In genomic region chr1:13771014-13771463, GRCm38 (mm10) we compare ENCODE assay signal across 11 mouse cellular contexts.
A peak's percentile ranks its signal among the peaks of the same experiment; 100 is the strongest.
DNase-seq lines count a peak whose midpoint lies in the region; ATAC-seq lines count a peak whose summit lies in the region.
"Had no signal": no experiment of that assay in that cellular context is flagged by ENCODE, and none has a peak within 500 bp of the region (broad histone marks: within the 10 kb centered on the region; RNA-seq: fewer than 3 reads in every experiment).

No protein-coding gene starts in this region.

- H3K27ac ChIP-seq in heart, embryonic 10.5 days = 0 out of 2 replicates have a peak overlapping the region, but pooled peaks have one; percentile 16
- H3K27ac ChIP-seq in limb, embryonic 11.5 days (replicated peaks; ENCODE audit: low read depth, low read length) = no peak overlapping the region
- no peak overlapping the region for H3K27ac ChIP-seq in limb, embryonic 10.5 days
- H3K27ac ChIP-seq in intestine, embryonic 16.5 days (ENCODE audit: low read length) = peak overlapping the region; percentile 14; the same call in 1 of the 2 replicates
- H3K27ac ChIP-seq in stomach, embryonic 16.5 days (ENCODE audit: low read length) = peak overlapping the region; percentile 76
- no peak overlapping the region for H3K27ac ChIP-seq in forebrain, embryonic 13.5 days
- H3K27ac ChIP-seq: midbrain, embryonic 13.5 days had no signal

- ATAC-seq in limb, embryonic 11.5 days (ENCODE audit: insufficient number of reproducible peaks, low FRiP score, low TSS enrichment, low read depth) = peak; percentile 86
- peak; percentile 95 for ATAC-seq in intestine, embryonic 16.5 days
- ATAC-seq in stomach, embryonic 16.5 days (ENCODE audit: insufficient read depth, low FRiP score) = peak; percentile 88
- ATAC-seq in inflammation-experienced regulatory T-cells, adult 6 months = no peak
- ATAC-seq in forebrain, embryonic 13.5 days = no peak
- ATAC-seq: midbrain, embryonic 13.5 days had no signal

- no peaks in the 10 kb centered on the region for H3K27me3 ChIP-seq in heart, embryonic 10.5 days (ENCODE audit: insufficient read depth, poor library complexity, severe bottlenecking)
- no peaks in the 10 kb centered on the region for H3K27me3 ChIP-seq in limb, embryonic 11.5 days (ENCODE audit: control insufficient read depth, insufficient read depth, low read length)
- peaks cover 13% of the 10 kb centered on the region; the same call in 1 of the 2 replicates for H3K27me3 ChIP-seq in limb, embryonic 10.5 days (ENCODE audit: low read depth, poor library complexity, severe bottlenecking)
- no peaks in the 10 kb centered on the region for H3K27me3 ChIP-seq in intestine, embryonic 16.5 days (replicated peaks; ENCODE audit: control insufficient read depth, insufficient read depth, low read length)
- no peaks in the 10 kb centered on the region for H3K27me3 ChIP-seq in stomach, embryonic 16.5 days (ENCODE audit: control insufficient read depth, insufficient read depth, low read length)
- H3K27me3 ChIP-seq in forebrain, embryonic 13.5 days = no peaks in the 10 kb centered on the region
- H3K27me3 ChIP-seq: midbrain, embryonic 13.5 days had no signal

- H3K4me3 ChIP-seq in heart, embryonic 10.5 days = no peak overlapping the region
- no peak overlapping the region for H3K4me3 ChIP-seq in limb, embryonic 11.5 days (ENCODE audit: low read depth, low read length)
- H3K4me3 ChIP-seq in limb, embryonic 10.5 days = no peak overlapping the region
- H3K4me3 ChIP-seq in intestine, embryonic 16.5 days (ENCODE audit: low read length) = no peak overlapping the region
- H3K4me3 ChIP-seq in stomach, embryonic 16.5 days (replicated peaks; ENCODE audit: low read length) = no peak overlapping the region
- H3K4me3 ChIP-seq in forebrain, embryonic 13.5 days = no peak overlapping the region
- H3K4me3 ChIP-seq: midbrain, embryonic 13.5 days had no signal

- H3K9me3 ChIP-seq in heart, embryonic 10.5 days = no peaks in the 10 kb centered on the region
- no peaks in the 10 kb centered on the region for H3K9me3 ChIP-seq in limb, embryonic 11.5 days (ENCODE audit: control insufficient read depth, low read length)
- 0 out of 2 replicates have a peak, but pooled peaks cover 2% of the 10 kb centered on the region for H3K9me3 ChIP-seq in limb, embryonic 10.5 days (replicated peaks)
- no peaks in the 10 kb centered on the region for H3K9me3 ChIP-seq in intestine, embryonic 16.5 days (ENCODE audit: control insufficient read depth, low read length)
- H3K9me3 ChIP-seq in stomach, embryonic 16.5 days (replicated peaks; ENCODE audit: control insufficient read depth, low read length) = no peaks in the 10 kb centered on the region
- H3K9me3 ChIP-seq in forebrain, embryonic 13.5 days (replicated peaks) = no peaks in the 10 kb centered on the region
- H3K9me3 ChIP-seq: midbrain, embryonic 13.5 days had no signal

- no peaks in the 10 kb centered on the region for H3K36me3 ChIP-seq in heart, embryonic 10.5 days
- no peaks in the 10 kb centered on the region for H3K36me3 ChIP-seq in limb, embryonic 11.5 days (ENCODE audit: control insufficient read depth, insufficient read depth, low read length)
- no peaks in the 10 kb centered on the region for H3K36me3 ChIP-seq in limb, embryonic 10.5 days
- no peaks in the 10 kb centered on the region for H3K36me3 ChIP-seq in intestine, embryonic 16.5 days (ENCODE audit: control insufficient read depth, insufficient read depth, low read length)
- H3K36me3 ChIP-seq in stomach, embryonic 16.5 days (ENCODE audit: control insufficient read depth, insufficient read depth, low read length) = no peaks in the 10 kb centered on the region
- no peaks in the 10 kb centered on the region for H3K36me3 ChIP-seq in forebrain, embryonic 13.5 days (ENCODE audit: poor library complexity, severe bottlenecking)
- H3K36me3 ChIP-seq: midbrain, embryonic 13.5 days had no signal

- no peak overlapping the region for H3K4me2 ChIP-seq in limb, embryonic 11.5 days (ENCODE audit: low read depth, severe bottlenecking)
- 0 out of 2 replicates have a peak overlapping the region, but pooled peaks have one; percentile 12 for H3K4me2 ChIP-seq in intestine, embryonic 16.5 days (ENCODE audit: low read depth, low read length)
- peak overlapping the region; percentile 40 for H3K4me2 ChIP-seq in stomach, embryonic 16.5 days (ENCODE audit: low read depth, low read length)
- H3K4me2 ChIP-seq in forebrain, embryonic 13.5 days = no peak overlapping the region
- H3K4me2 ChIP-seq: midbrain, embryonic 13.5 days had no signal

- H3K4me1 ChIP-seq in heart, embryonic 10.5 days = peaks cover 8% of the 10 kb centered on the region; the same call in 1 of the 2 replicates
- peaks cover 9% of the 10 kb centered on the region for H3K4me1 ChIP-seq in limb, embryonic 11.5 days (ENCODE audit: control insufficient read depth, insufficient read depth, low read length)
- H3K4me1 ChIP-seq in limb, embryonic 10.5 days = peaks cover 10% of the 10 kb centered on the region
- peaks cover 3% of the 10 kb centered on the region; the same call in 1 of the 2 replicates for H3K4me1 ChIP-seq in intestine, embryonic 16.5 days (ENCODE audit: control insufficient read depth, insufficient read depth, low read length)
- H3K4me1 ChIP-seq in stomach, embryonic 16.5 days (ENCODE audit: control insufficient read depth, insufficient read depth, low read length) = peaks cover 14% of the 10 kb centered on the region
- no peaks in the 10 kb centered on the region for H3K4me1 ChIP-seq in forebrain, embryonic 13.5 days
- H3K4me1 ChIP-seq: midbrain, embryonic 13.5 days had no signal

- H3K9ac ChIP-seq in limb, embryonic 11.5 days (ENCODE audit: low read length) = no peak overlapping the region
- H3K9ac ChIP-seq in intestine, embryonic 16.5 days (ENCODE audit: low read depth, low read length) = no peak overlapping the region
- H3K9ac ChIP-seq in stomach, embryonic 16.5 days (ENCODE audit: low read length) = 0 out of 2 replicates have a peak overlapping the region, but pooled peaks have one; percentile 2
- H3K9ac ChIP-seq in forebrain, embryonic 13.5 days = no peak overlapping the region
- H3K9ac ChIP-seq: midbrain, embryonic 13.5 days had no signal

- DNase-seq in heart, embryonic 10.5 days (ENCODE audit: low spot score) = no peak
- no peak for DNase-seq in heart, adult 9 months (ENCODE audit: low spot score in 2 of 2)
- DNase-seq in limb, embryonic 11.5 days (ENCODE audit: low spot score) = peak; percentile 45
- DNase-seq in limb, embryonic 10.5 days (ENCODE audit: low spot score) = no peak
- DNase-seq: cerebellum, postnatal 25 days; kidney, adult 18-20 months had no signal

- 30% methylated on average over 10 of the region's 10 CpGs for WGBS in heart, embryonic 10.5 days
- 36% methylated on average over 10 of the region's 10 CpGs for WGBS in limb, embryonic 11.5 days
- 38% methylated on average over 10 of the region's 10 CpGs for WGBS in limb, embryonic 10.5 days
- 16% methylated on average over 10 of the region's 10 CpGs for WGBS in intestine, embryonic 16.5 days
- 16% methylated on average over 10 of the region's 10 CpGs for WGBS in stomach, embryonic 16.5 days
- 80% methylated on average over 10 of the region's 10 CpGs for WGBS in forebrain, embryonic 13.5 days

Comparison
In these comparisons a context has a peak if more than half of its experiments do, and no peak if none do; other contexts are left out.
1. H3K27ac ChIP-seq: peak in heart, embryonic 10.5 days (single experiment), intestine, embryonic 16.5 days (single experiment) and stomach, embryonic 16.5 days (single experiment); none in limb, embryonic 11.5 days (single experiment), limb, embryonic 10.5 days (single experiment) and forebrain, embryonic 13.5 days (single experiment).
2. ATAC-seq: peak in limb, embryonic 11.5 days (single experiment), intestine, embryonic 16.5 days (single experiment) and stomach, embryonic 16.5 days (single experiment); none in inflammation-experienced regulatory T-cells, adult 6 months (single experiment) and forebrain, embryonic 13.5 days (single experiment).
3. H3K4me2 ChIP-seq: peak in intestine, embryonic 16.5 days (single experiment) and stomach, embryonic 16.5 days (single experiment); none in limb, embryonic 11.5 days (single experiment) and forebrain, embryonic 13.5 days (single experiment).